Mouse (Mus musculus) effector memory CD4-positive, alpha-beta T cell, adult 5 months (primary cell): ENCODE measurements around the gene Olfr1085. TPM values are rescaled to one million over a fixed set of nuclear protein-coding genes. Genes with fewer than 3 reads are reported as not detected.

Source experiments
- polyA plus RNA-seq: library from polyadenylated mRNA; unstranded; fragments of 100-300 nt; shearing (Covaris generic); gene quantifications from one replicate; pipeline ENCODE4 v1.2.1, GENCODE M21; 2017

Gene Olfr1085
- polyA plus RNA-seq, result not detected

DNA sequence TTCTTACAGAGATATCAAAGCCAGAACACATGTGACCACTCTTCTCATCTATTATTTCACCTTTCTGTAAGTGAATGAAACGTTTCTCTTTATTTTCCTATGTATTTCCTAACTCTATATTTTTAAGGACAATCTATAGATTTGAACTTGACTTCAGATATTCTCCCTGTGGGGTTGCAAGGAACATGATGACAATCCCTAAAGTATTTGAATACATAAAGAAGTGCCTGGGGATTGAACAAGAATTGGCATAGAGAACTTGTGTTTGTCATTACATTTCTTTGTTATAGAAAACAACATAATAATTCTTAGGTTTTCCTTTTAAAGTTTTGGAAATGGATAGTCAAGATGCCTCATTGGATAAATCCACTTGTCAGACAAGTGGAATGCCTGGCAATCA, at the start of gene Olfr1085:
Gene Olfr1085 (minus strand): TSS at position 101 of the 400 bp plus-strand sequence.

DNA sequence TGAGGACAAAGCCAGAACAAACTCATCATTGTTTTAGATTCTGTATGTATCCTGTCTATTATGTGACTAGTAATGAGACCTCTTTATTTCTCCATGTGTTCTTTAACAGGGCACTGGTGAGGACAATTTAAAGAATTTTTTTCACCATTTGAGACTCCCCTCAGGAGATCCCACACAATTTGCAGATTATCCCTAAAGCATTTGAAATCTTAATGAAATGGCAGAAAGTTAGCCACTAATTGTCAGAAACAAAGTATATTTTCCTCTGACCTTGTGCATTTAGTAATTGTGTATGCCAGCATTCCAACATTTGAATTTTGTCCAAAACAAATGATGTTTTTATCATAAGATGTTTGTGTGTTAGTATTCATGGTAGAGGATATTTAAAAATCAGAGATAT, 36.5 kb upstream of the Olfr1085 start, which contains the start of gene Olfr1087:
Gene Olfr1087 (minus strand): TSS at position 101 of the 400 bp plus-strand sequence.

DNA sequence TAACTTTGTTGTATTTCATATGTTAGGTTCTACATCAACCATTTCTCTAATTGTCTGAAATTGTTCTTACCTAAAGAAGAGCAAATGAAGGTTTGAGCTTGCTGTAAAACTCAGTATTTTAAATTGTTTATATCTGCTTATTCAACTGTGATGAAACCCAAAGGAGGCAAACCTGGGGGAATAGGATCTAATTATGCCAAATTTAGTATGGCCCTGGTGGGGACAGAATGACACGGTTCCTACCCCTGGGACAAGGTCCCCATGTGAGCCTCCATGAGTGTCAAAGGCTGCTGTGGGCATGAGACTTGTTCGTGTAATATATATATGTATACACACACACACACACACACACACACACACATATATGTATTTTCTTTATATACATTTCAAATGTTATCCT, 18.2 kb upstream of the Olfr1085 start, which contains the start of gene Olfr1086:
Gene Olfr1086 (minus strand): TSS at position 101 of the 400 bp plus-strand sequence.

DNA sequence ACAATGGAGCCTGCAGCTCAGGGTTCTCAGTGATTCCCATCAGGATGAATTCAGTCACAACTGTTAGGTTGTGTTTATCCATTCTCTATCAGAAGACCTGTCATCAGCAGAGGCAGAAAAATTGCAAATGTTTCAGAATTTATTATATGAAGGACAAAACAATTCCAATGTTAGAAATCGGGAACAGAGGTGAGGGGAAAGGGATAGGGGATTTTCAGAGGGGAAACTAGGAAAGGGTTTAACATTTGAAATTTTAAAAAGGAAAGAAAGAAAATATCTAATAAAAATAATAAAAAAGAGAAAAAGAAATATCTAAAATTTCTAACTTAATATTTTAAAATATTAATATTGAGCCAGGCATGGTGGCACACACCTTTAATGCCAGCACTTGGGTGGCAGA, 22.2 kb downstream of the Olfr1085 start, which contains the start of gene Olfr1084:
Gene Olfr1084 (minus strand): TSS at position 101 of the 400 bp plus-strand sequence.

Other genes with a start within 250 kb of the Olfr1085 start
- gene Olfr1061, start 248.0 kb downstream of the Olfr1085 start, polyA plus RNA-seq, result not detected
- not detected for gene Olfr1062, start 235.3 kb downstream of the Olfr1085 start, polyA plus RNA-seq
- not detected for gene Olfr1065, start 211.4 kb downstream of the Olfr1085 start, polyA plus RNA-seq
- gene Olfr1066, start 205.8 kb downstream of the Olfr1085 start, polyA plus RNA-seq, result not detected
- not detected for gene Olfr228, start 174.6 kb downstream of the Olfr1085 start, polyA plus RNA-seq
- not detected for gene Olfr1076, start 153.6 kb downstream of the Olfr1085 start, polyA plus RNA-seq
- gene Olfr1079, start 119.5 kb downstream of the Olfr1085 start, polyA plus RNA-seq, result not detected
- not detected for gene Olfr1080, start 103.8 kb downstream of the Olfr1085 start, polyA plus RNA-seq
- not detected for gene Olfr1082, start 63.1 kb downstream of the Olfr1085 start, polyA plus RNA-seq
- not detected for gene Olfr1084, start 22.3 kb downstream of the Olfr1085 start, polyA plus RNA-seq
- gene Olfr1086, start 18.1 kb upstream of the Olfr1085 start, polyA plus RNA-seq, result not detected
- not detected for gene Olfr1087, start 36.4 kb upstream of the Olfr1085 start, polyA plus RNA-seq
- not detected for gene Olfr1089, start 71.7 kb upstream of the Olfr1085 start, polyA plus RNA-seq
- gene Olfr1090, start 97.0 kb upstream of the Olfr1085 start, polyA plus RNA-seq, result not detected
- gene Olfr1093, start 120.5 kb upstream of the Olfr1085 start, polyA plus RNA-seq, result not detected
- not detected for gene Olfr141, start 148.0 kb upstream of the Olfr1085 start, polyA plus RNA-seq
- not detected for gene Olfr1094, start 162.6 kb upstream of the Olfr1085 start, polyA plus RNA-seq
- not detected for gene Olfr1095, start 189.7 kb upstream of the Olfr1085 start, polyA plus RNA-seq
- not detected for gene Gm13723, start 212.8 kb upstream of the Olfr1085 start, polyA plus RNA-seq
- gene Olfr1097, start 230.2 kb upstream of the Olfr1085 start, polyA plus RNA-seq, result 0.11 TPM